Mouse (Mus musculus) spleen, adult 2 months (tissue): Measurements from ENCODE around the gene Cyp2b19.

Source experiments
- CTCF ChIP-seq: fragments of 200-500 bp; IDR thresholded peaks from 2 replicates; pipeline ENCODE4 v1.5.1; 2011; ENCODE audit warnings: mild to moderate bottlenecking, inconsistent platforms; ENCODE audit not compliant: insufficient read depth, insufficient read length, insufficient replicate concordance; ENCODE audit errors: extremely low read depth
- POLR2A ChIP-seq: fragments of 200-500 bp; IDR thresholded peaks from 2 replicates; pipeline ENCODE4 v1.6.1; 2011; ENCODE audit warnings: low read depth, low read length, inconsistent platforms

- no peak for TF ChIP-seq POLR2A
- TF ChIP-seq CTCF = no peak
These were observed 45.9 kb upstream of the Cyp2b19 start for GRCm38 (mm10) chr7:26711061-26711460.
